Mouse (Mus musculus) hindbrain, embryonic 13.5 days (tissue): ENCODE data around the gene 2410131K14Rik. TPM values are rescaled to one million over a fixed set of nuclear protein-coding genes. Genes with fewer than 3 reads are reported as not detected.
A peak's percentile ranks its signal among the peaks of the same experiment; 100 is the strongest.

Experiments
- ATAC-seq: fragments of 200-750 bp; cut with Nextera tagmentation; 2 replicates; pipeline ENCODE4 v1.8.0; 2017; ENCODE audit warnings: moderate TSS enrichment; ENCODE audit not compliant: low FRiP score
- H3K27ac ChIP-seq: fragments of 300-500 bp; sonication (generic); 2 replicates; pipeline ENCODE4 v1.5.1; 2015; ENCODE audit warnings: inconsistent platforms, mild to moderate bottlenecking, moderate library complexity
- H3K27me3 ChIP-seq: fragments of 300-500 bp; sonication (generic); 2 replicates; pipeline ENCODE4 v1.6.1; 2015; ENCODE audit warnings: mild to moderate bottlenecking, inconsistent platforms
- H3K36me3 ChIP-seq: fragments of 300-500 bp; sonication (generic); 2 replicates; pipeline ENCODE4 v1.6.1; 2015; ENCODE audit warnings: mild to moderate bottlenecking, inconsistent platforms
- H3K4me1 ChIP-seq: fragments of 300-500 bp; sonication (generic); replicated peaks from 2 replicates; pipeline ENCODE4 v1.6.1; 2015; ENCODE audit warnings: inconsistent platforms
- H3K4me2 ChIP-seq: fragments of 300-500 bp; sonication (generic); 2 replicates; pipeline ENCODE4 v1.6.1; 2015; ENCODE audit warnings: inconsistent platforms, mild to moderate bottlenecking, moderate library complexity
- H3K4me3 ChIP-seq: fragments of 300-500 bp; sonication (generic); 2 replicates; pipeline ENCODE4 v1.5.1; 2015; ENCODE audit warnings: mild to moderate bottlenecking, inconsistent platforms
- H3K9ac ChIP-seq: fragments of 300-500 bp; sonication (generic); 2 replicates; pipeline ENCODE4 v1.6.1; 2015; ENCODE audit warnings: mild to moderate bottlenecking, inconsistent platforms
- H3K9me3 ChIP-seq: fragments of 300-500 bp; sonication (generic); 2 replicates; pipeline ENCODE4 v1.6.1; 2016; ENCODE audit warnings: inconsistent platforms
- WGBS: fragments of 180-500 bp; shearing (Covaris S2); methylation state at CpG from one replicate; pipeline ENCODE4 v1.1.7; 2015; 5-methylcytosine and 5-hydroxymethylcytosine counted together
- polyA plus RNA-seq: library from polyadenylated mRNA; unstranded; fragments of >200 nt; fragmentation: Nextera tagmentation; extraction: Ambion mirVana; gene quantifications from 2 replicates; pipeline ENCODE4 v1.2.1, GENCODE M21; 2015

The 2410131K14Rik gene
- polyA plus RNA-seq, 1 experiment from 2014 or later = 14.5 TPM

DNA sequence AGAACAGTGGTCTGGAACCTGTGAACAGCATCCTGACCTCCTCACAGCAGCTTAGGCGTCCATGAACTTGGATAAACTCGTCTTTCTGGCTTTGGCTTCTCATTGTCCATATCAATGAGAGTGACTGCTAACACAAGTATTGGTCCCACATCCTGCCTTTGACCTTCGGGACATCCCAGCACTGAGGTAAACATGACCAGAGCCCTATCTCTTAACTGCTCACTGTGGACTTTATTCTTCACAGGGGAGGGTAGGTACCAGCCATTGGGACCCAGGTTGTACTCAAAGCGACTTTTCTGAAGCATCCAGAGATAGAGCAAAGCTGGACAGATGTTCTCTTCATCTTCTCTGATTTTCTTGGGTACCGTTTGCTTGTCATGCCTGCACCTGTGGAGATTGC is 20.3 kb downstream of the 2410131K14Rik start:
- H3K36me3 ChIP-seq = peaks cover 28% of the 10 kb centered on the region
- no peaks in the 10 kb centered on the region for H3K9me3 ChIP-seq
- 0 out of 2 replicates have a peak, but pooled peaks cover 12% of the 10 kb centered on the region for H3K27me3 ChIP-seq
- no peak overlapping the region for H3K4me2 ChIP-seq
- peaks cover 17% of the 10 kb centered on the region for H3K4me1 ChIP-seq
- H3K27ac ChIP-seq = no peak overlapping the region
- WGBS = 88% methylated on average over 5 of the region's 5 CpGs
- H3K9ac ChIP-seq = no peak overlapping the region
- ATAC-seq = no peak
- no peak overlapping the region for H3K4me3 ChIP-seq

DNA sequence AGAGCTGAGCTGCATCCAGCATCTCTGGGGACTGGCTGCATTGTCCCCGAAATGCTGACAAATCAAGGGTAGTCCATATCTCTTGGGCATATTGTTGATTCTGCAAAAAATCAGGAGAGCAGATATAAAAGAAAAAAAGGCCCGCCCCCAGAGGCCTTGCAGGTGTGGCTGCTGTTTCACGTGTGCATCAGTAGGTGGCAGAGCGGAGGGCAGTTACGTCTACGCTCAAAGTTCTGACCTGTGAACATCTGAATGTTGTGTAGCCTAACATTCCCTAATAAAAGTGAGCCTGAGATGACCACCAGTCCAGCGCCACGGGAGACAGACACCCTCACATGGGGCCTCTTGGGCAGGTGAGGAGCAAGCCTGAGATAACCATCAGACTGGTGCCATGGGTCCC is 21.3 kb downstream of the 2410131K14Rik start:
- 0 out of 2 replicates have a peak, but pooled peaks cover 20% of the 10 kb centered on the region for H3K27me3 ChIP-seq
- H3K4me1 ChIP-seq = peaks cover 20% of the 10 kb centered on the region
- no peak overlapping the region for H3K9ac ChIP-seq
- no peak overlapping the region for H3K4me3 ChIP-seq
- no peak for ATAC-seq
- 40% methylated on average over 8 of the region's 8 CpGs for WGBS
- peaks cover 18% of the 10 kb centered on the region for H3K36me3 ChIP-seq
- no peaks in the 10 kb centered on the region for H3K9me3 ChIP-seq
- H3K27ac ChIP-seq = no peak overlapping the region
- H3K4me2 ChIP-seq = no peak overlapping the region

DNA sequence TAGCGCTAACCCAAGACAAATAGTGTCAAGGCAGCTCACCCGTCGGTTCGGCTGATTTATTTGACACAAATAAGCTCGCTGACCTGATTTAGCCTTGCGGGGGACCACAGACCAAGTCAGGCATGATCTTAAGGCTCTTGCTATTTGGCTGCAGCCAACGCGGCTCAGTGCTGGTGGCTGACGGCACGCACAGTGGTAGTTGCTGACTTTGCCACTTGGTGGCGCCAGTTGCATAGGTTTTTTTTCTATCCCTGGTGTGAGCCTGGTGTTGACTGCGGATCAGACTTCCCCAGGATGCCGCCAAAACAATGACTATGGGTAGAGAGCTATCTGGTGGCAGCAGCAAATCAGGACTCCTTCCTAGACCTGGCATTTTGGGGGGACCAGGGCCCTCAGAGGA is 24.0 kb downstream of the 2410131K14Rik start:
- Histone ChIP-seq H3K9ac (peak overlapping the region; percentile 61), H3K4me1 (peaks cover 37% of the 10 kb centered on the region), H3K4me3 (no peak overlapping the region), H3K36me3 (no peaks in the 10 kb centered on the region), H3K4me2 (peak overlapping the region; percentile 45), H3K9me3 (no peaks in the 10 kb centered on the region), H3K27me3 (peaks cover 34% of the 10 kb centered on the region), H3K27ac (no peak overlapping the region)
- ATAC-seq = peak; percentile 79
- WGBS = 2% methylated on average over 13 of the region's 13 CpGs

DNA sequence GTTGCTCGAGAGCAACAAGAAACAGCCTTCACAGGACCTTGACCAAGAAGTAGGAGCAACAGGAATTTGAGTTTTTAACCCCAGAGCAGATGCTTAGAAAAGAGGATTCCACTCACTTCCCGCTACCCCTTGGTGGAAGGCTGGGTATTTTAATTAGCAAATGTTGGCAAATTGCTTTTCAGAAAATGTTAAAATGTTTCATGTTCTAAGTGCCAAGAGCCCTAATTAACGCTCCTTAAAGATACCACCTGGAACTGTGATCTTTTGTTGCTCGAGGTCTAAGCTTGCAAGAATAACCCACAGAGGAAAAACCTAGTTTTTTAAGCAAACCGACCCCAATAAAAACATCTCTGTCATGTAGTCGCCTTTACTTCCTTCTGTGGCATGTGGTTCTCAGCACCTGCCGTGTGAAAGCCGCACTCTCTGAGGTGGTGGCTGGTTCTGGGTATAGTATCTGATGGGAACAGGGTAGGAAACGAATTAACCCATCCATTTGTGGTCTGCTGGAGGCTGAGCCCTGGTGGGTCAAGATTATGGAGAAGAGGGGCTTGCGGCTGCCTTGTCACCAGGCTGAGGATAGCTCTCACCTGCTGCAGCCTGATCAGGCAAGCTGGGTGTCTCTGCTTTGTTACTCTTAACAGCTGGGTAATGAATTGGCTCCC is 26.6 kb downstream of the 2410131K14Rik start:
- Histone ChIP-seq H3K4me1 (peaks cover 54% of the 10 kb centered on the region), H3K9ac (no peak overlapping the region), H3K4me2 (no peak overlapping the region), H3K27ac (no peak overlapping the region), H3K9me3 (no peaks in the 10 kb centered on the region), H3K27me3 (peaks cover 34% of the 10 kb centered on the region), H3K36me3 (no peaks in the 10 kb centered on the region), H3K4me3 (no peak overlapping the region)
- 77% methylated on average over 10 of the region's 10 CpGs for WGBS
- ATAC-seq = no peak

DNA sequence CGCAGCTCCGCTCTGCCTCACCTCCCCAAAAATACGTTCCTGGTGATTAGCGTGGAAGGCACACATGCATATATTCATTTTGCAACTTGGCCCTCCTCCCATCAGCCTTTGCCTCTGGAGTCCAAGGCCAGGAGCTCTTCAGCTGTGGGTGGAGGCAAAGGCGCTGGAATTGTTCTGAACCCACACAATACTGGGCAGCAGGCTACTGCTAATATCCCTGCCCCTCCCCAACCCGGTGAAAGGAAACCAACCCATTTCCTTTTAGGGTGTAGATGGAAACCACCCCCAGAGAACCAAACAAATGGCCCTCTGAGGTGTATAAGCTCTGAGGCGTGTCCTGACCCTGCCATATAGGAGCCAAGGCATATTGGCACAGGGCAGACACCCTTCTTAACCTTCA is 28.4 kb downstream of the 2410131K14Rik start:
- 52% methylated on average over 7 of the region's 7 CpGs for WGBS
- peaks cover 34% of the 10 kb centered on the region for H3K27me3 ChIP-seq
- no peak for ATAC-seq
- peaks cover 61% of the 10 kb centered on the region for H3K4me1 ChIP-seq
- no peaks in the 10 kb centered on the region for H3K36me3 ChIP-seq
- peak overlapping the region; percentile 79; the same call in 1 of the 2 replicates for H3K27ac ChIP-seq
- H3K9ac ChIP-seq = no peak overlapping the region
- no peaks in the 10 kb centered on the region for H3K9me3 ChIP-seq
- H3K4me3 ChIP-seq = no peak overlapping the region
- no peak overlapping the region for H3K4me2 ChIP-seq

DNA sequence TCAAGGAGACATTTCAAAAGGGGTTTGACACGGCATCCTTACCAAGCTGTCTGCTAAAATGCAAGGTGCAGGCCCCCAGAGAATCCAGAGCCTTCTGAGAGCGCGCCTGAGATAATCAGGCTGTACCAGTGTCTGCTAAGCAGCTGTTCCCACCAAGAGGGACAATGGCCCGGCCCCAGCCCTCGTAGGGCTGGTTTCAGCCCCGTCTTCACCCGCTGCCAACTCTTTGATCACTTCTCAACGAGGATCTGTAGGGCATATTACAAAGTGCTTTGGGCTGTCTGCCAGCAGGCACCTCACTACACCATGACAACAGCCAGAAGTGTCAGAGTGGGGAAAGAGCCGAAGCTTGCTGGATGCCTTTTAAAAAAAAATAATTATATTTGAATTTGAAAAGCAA is 29.5 kb downstream of the 2410131K14Rik start:
- ATAC-seq = peak; percentile 67
- H3K9ac ChIP-seq = no peak overlapping the region

DNA sequence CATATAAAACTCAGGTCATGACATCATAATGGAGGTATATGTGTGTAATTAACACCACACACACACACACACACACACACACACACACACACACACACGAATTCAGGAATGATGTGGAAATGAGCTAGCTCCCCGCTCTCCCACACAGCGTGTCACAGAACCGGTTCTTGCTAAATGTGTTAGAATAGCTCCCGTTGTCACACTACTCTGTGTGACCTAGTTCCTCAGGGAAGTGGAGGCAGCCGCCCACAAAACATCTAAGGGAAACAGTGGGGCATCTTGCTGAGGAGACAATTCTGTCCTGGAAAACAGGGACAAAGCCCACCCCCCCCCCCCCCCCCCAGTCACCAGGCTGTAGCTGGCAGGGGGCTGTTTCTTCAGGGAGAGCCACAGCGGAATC is 31.3 kb downstream of the 2410131K14Rik start:
- no peak for ATAC-seq
- WGBS = 28% methylated on average over 7 of the region's 7 CpGs
- H3K4me3 ChIP-seq = no peak overlapping the region

More for the DNA sequence above, 29.5 kb downstream of the 2410131K14Rik start:
- Histone ChIP-seq H3K4me3 (no peak overlapping the region), H3K27ac (peak overlapping the region; percentile 79), H3K4me2 (peak overlapping the region; percentile 18; the same call in 1 of the 2 replicates), H3K9me3 (no peaks in the 10 kb centered on the region), H3K36me3 (no peaks in the 10 kb centered on the region), H3K27me3 (peaks cover 32% of the 10 kb centered on the region), H3K4me1 (peaks cover 61% of the 10 kb centered on the region)
- 8% methylated on average over 9 of the region's 9 CpGs for WGBS

DNA sequence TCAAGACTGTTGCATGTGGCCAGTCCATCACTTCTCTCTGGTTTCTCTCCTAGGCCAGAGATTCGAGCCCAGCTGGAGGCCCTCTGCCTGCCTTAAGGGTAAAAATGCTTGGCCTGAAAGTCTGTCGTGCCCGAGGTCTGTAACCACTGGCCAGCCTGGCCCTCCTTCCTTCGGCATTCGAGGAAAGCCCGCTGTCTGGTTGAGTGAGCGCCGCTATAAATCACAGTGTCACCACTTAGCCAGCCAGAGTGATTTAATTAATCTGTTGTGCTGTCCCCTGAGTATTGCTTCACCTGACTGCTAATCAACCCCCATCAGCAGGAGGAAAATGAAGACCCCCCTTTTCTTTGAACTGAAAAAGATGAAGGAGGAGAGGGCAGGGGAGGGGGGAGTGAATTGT is 31.7 kb downstream of the 2410131K14Rik start:
- Histone ChIP-seq H3K9ac (no peak overlapping the region), H3K27me3 (peaks cover 18% of the 10 kb centered on the region), H3K4me2 (no peak overlapping the region; the same call in 1 of the 2 replicates), H3K9me3 (no peaks in the 10 kb centered on the region; the same call in 1 of the 2 replicates), H3K27ac (0 out of 2 replicates have a peak overlapping the region, but pooled peaks have one; percentile 30), H3K36me3 (no peaks in the 10 kb centered on the region), H3K4me1 (peaks cover 57% of the 10 kb centered on the region), H3K4me3 (no peak overlapping the region)
- 15% methylated on average over 8 of the region's 8 CpGs for WGBS
- ATAC-seq = no peak

More for the DNA sequence above, 31.3 kb downstream of the 2410131K14Rik start:
- Histone ChIP-seq H3K36me3 (no peaks in the 10 kb centered on the region), H3K9ac (no peak overlapping the region), H3K27me3 (peaks cover 21% of the 10 kb centered on the region), H3K4me2 (no peak overlapping the region; the same call in 1 of the 2 replicates), H3K27ac (0 out of 2 replicates have a peak overlapping the region, but pooled peaks have one; percentile 30), H3K4me1 (peaks cover 57% of the 10 kb centered on the region), H3K9me3 (no peaks in the 10 kb centered on the region)

DNA sequence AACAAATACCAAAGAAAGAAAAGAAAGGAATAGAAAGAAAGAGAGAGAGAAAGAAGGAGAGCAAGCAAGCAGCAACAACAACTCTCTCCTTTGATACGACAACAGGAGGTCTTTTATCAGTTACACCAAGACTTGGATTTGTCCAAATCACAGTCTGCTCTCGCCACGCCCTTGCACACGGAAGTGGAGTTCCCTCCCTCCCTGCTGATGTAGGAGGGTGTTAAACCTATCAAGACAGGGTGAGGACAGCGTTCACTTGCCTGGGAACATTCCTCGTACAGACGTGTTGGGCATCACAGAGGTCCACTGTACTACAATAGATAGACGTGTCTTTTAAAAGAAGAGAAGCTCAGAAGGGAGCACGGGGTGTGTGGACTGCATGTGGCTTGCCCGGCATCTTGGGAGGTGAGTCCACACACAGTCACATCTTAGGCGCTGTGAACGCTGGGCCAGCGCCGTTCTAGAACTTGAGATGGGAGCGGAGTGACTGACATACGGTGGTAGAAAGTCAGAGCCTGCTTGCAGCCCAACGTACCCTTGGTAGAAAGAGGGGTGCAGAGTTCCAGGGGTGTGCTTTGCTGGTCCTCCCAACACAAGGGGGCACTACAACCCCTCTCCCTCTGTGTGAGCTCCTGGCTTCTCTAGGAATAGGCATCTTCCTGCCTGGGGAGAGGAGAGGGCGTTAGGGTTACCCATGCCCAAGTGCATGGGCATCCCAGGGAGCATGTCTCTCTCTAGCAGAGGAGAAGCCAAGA is 32.9 kb downstream of the 2410131K14Rik start:
- WGBS = 90% methylated on average over 18 of the region's 18 CpGs
- Histone ChIP-seq H3K4me1 (peaks cover 48% of the 10 kb centered on the region), H3K27ac (no peak overlapping the region), H3K4me2 (no peak overlapping the region), H3K9ac (no peak overlapping the region), H3K9me3 (no peaks in the 10 kb centered on the region; the same call in 1 of the 2 replicates), H3K27me3 (peaks cover 9% of the 10 kb centered on the region; the same call in 1 of the 2 replicates), H3K4me3 (no peak overlapping the region), H3K36me3 (no peaks in the 10 kb centered on the region)
- ATAC-seq = no peak

DNA sequence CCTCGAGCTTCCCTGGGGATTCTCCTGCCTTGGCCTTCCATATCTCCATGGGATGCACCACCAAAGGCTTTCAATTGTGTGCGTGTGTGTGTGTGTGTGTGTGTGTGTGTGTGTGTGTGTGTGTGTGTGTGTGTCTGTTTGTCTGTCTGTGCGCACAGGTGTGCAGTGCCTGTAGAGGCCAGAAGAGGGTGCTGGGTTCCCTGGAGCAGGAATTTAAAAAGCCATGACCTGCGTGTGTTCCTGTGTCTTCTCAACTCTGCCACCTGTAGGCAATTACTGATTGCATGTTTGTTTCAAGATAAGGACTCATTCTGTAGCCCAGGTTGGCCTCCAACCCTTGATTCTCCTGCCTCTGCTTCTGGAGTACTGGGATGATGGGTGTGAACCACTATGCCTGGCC is 46.4 kb downstream of the 2410131K14Rik start:
- WGBS = 97% methylated on average over 4 of the region's 4 CpGs
- H3K4me2 ChIP-seq = no peak overlapping the region
- H3K27ac ChIP-seq = no peak overlapping the region
- H3K4me1 ChIP-seq = peaks cover 12% of the 10 kb centered on the region; the same call in 1 of the 2 replicates
- no peaks in the 10 kb centered on the region for H3K9me3 ChIP-seq
- H3K4me3 ChIP-seq = no peak overlapping the region
- no peaks in the 10 kb centered on the region for H3K27me3 ChIP-seq
- H3K9ac ChIP-seq = no peak overlapping the region
- no peak for ATAC-seq
- H3K36me3 ChIP-seq = no peaks in the 10 kb centered on the region

DNA sequence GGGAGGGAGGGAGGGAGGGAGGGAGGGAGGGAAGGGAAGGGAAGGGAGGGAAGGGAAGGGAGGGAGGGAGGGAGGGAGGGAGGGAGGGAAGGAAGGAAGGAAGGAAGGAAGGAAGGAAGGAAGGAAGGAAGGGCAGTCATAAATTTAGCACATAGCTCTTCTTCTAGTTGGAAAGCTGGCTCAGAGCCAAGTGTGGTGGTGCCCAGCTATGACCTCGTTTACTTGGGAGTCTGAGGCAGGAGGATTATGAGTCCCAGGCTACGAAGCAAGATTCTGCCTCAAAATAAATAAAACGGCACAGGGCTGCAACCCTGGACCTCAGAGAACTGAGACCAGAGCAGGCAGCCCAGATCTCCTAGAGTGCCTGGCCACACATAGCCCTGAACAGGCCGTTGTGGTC is 47.4 kb downstream of the 2410131K14Rik start:
- Histone ChIP-seq H3K27ac (no peak overlapping the region), H3K9ac (no peak overlapping the region), H3K36me3 (no peaks in the 10 kb centered on the region), H3K9me3 (no peaks in the 10 kb centered on the region), H3K4me3 (no peak overlapping the region), H3K27me3 (no peaks in the 10 kb centered on the region), H3K4me2 (no peak overlapping the region), H3K4me1 (peaks cover 17% of the 10 kb centered on the region)
- no peak for ATAC-seq
- 59% methylated on average over 4 of the region's 4 CpGs for WGBS

DNA sequence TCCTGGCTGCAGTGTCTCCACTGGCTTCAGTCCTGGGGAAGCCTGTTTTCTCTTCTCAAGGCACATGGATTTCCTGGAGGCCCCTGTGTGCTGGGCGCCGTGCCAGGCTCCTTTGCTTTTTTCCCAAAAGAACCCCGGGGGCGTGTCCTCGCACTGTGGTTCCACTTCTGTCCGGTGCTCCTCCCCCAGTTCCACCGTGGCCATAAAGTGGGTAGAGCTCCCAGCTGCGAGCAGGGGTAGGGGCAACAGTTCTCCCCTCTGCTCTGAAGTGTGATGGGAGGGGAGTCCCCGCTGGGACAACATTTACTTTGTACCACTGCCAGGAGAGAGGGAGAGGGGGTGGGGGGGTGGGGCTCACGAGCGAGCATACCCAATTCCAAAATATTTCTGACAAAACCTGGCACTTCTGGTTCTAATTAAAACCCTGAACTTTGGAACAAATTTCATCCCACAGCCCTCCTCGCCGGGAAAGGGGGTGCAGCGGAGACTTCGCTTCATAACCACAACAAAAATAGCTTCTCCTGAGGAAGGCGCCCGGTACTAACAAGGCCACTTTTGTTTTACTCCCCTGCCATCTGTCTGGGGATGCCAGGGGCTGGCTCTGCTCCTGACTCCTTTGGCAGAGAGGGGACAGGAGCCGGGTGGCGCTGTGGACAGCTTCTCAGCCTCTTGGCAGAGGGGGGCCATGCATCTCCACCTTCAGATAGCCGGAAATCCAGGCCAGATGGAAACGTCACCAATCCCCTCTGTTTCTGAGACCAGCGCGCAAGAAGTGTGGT is 49.2 kb downstream of the 2410131K14Rik start:
- Histone ChIP-seq H3K9me3 (no peaks in the 10 kb centered on the region), H3K4me3 (no peak overlapping the region), H3K36me3 (no peaks in the 10 kb centered on the region), H3K4me1 (peaks cover 26% of the 10 kb centered on the region), H3K27ac (peak overlapping the region; percentile 65), H3K27me3 (no peaks in the 10 kb centered on the region), H3K9ac (no peak overlapping the region), H3K4me2 (peak overlapping the region; percentile 23)
- 18% methylated on average over 23 of the region's 23 CpGs for WGBS
- ATAC-seq = peak; percentile 80
